Mouse (Mus musculus) right cerebral cortex, adult 2 months (tissue): Measurements from ENCODE around the gene Nsun3.
"Not testable (repeated sequence)": the region's sequence is repeated elsewhere in the genome, so short reads cannot be mapped to it uniquely, and the experiment has no call there.

Experiments
- DNase-seq, 2 experiments: peaks; one replicate each; pipeline ENCODE4 v3.0.0; 2021 to 2022; ENCODE audit warnings: low spot score in 2 of 2

Gene Nsun3

GRCm38 (mm10) chr16:62753079-62753478, 33.5 kb downstream of the Nsun3 start:
- DNase-seq = no peak

GRCm38 (mm10) chr16:62745875-62746274, 40.7 kb downstream of the Nsun3 start:
- DNase-seq = no peak

GRCm38 (mm10) chr16:62734359-62734758, 52.3 kb downstream of the Nsun3 start:
- no peak for DNase-seq

GRCm38 (mm10) chr16:62730291-62730690, 56.3 kb downstream of the Nsun3 start:
- no peak for DNase-seq

- DNase-seq = no peak
Observed at GRCm38 (mm10) chr16:62729846-62730245, 56.8 kb downstream of the Nsun3 start.

- DNase-seq = not testable (repeated sequence)
Observed at GRCm38 (mm10) chr16:62718255-62718654, 68.4 kb downstream of the Nsun3 start.

- DNase-seq = no peak
Observed at GRCm38 (mm10) chr16:62690436-62690835, 96.2 kb downstream of the Nsun3 start.

- no peak for DNase-seq
Observed at GRCm38 (mm10) chr16:62686073-62686472, 100.5 kb downstream of the Nsun3 start.

GRCm38 (mm10) chr16:62685494-62685893, 101.1 kb downstream of the Nsun3 start:
- DNase-seq = no peak
